ENCODE assay signal across 8 mouse cellular contexts in genomic region chr5:124014791-124015251, GRCm38 (mm10). TPM values are rescaled to one million over a fixed set of nuclear protein-coding genes. Genes with fewer than 3 reads are reported as not detected.
A peak's percentile ranks its signal among the peaks of the same experiment; 100 is the strongest.
DNase-seq lines count a peak whose midpoint lies in the region; ATAC-seq and TF ChIP-seq lines count a peak whose summit lies in the region.

No protein-coding gene starts in this region.

- intact Hi-C loops in heart, postnatal 25 days (cut with DNase I) = no loop called here

- H3K4me2 ChIP-seq in liver, embryonic 13.5 days = 0 out of 2 replicates have a peak overlapping the region, but pooled peaks have one; percentile 1

- H3K4me1 ChIP-seq in liver, embryonic 13.5 days (replicated peaks) = peaks cover 100% of the 10 kb centered on the region
- peaks cover 60% of the 10 kb centered on the region for H3K4me1 ChIP-seq in small intestine, adult 2 months (ENCODE audit: control insufficient read depth, insufficient read depth, insufficient read length, low read length)

- no peaks in the 10 kb centered on the region for H3K27me3 ChIP-seq in liver, embryonic 13.5 days
- no peaks in the 10 kb centered on the region for H3K27me3 ChIP-seq in small intestine, adult 2 months (ENCODE audit: control insufficient read depth, insufficient read depth, low read length)

- H3K9me3 ChIP-seq in liver, embryonic 13.5 days (replicated peaks) = no peaks in the 10 kb centered on the region

- no peak overlapping the region for H3K4me3 ChIP-seq in liver, embryonic 13.5 days (replicated peaks)
- H3K4me3 ChIP-seq in small intestine, adult 2 months (ENCODE audit: low read depth, low read length) = peak overlapping the region; percentile 38

- WGBS in liver, embryonic 13.5 days (ENCODE audit: insufficient replicate concordance) = 52% methylated on average over 11 of the region's 11 CpGs
- WGBS in small intestine, adult 2 months = 53% methylated on average over 11 of the region's 11 CpGs

- no peak for TF ChIP-seq CTCF in small intestine, adult 2 months (IDR thresholded peaks at IDR 0.05; ENCODE audit: extremely low read depth, insufficient read length, insufficient replicate concordance, low read depth, low read length)

- H3K9ac ChIP-seq in liver, embryonic 13.5 days = no peak overlapping the region

- peak; percentile 47 for DNase-seq in embryo, embryonic 10 days (ENCODE audit: low spot score)
- no peak for DNase-seq in embryo, embryonic 10.5 days (ENCODE audit: low spot score)
- DNase-seq in adrenal gland, postnatal 36 days = peak; percentile 72 to 76
- DNase-seq in heart, postnatal 25 days (ENCODE audit: low spot score) = peak; percentile 51
- DNase-seq in liver, embryonic 13.5 days = no peak
- DNase-seq in layer of hippocampus, adult 9-11 months = no peak
- no peak for DNase-seq in left cerebral cortex, adult 9 months (ENCODE audit: low spot score in 2 of 2)

- peak overlapping the region; percentile 47; the same call in 1 of the 2 replicates for H3K27ac ChIP-seq in liver, embryonic 13.5 days
- peak overlapping the region; percentile 57 for H3K27ac ChIP-seq in small intestine, adult 2 months (ENCODE audit: insufficient read depth, low read depth, low read length)

- H3K36me3 ChIP-seq in liver, embryonic 13.5 days = peaks cover 7% of the 10 kb centered on the region
- peaks cover 3% of the 10 kb centered on the region; the same call in 1 of the 2 replicates for H3K36me3 ChIP-seq in small intestine, adult 2 months (ENCODE audit: control insufficient read depth, insufficient read depth, low read length)

- ATAC-seq in liver, embryonic 13.5 days (ENCODE audit: low read depth) = no peak

- TF ChIP-seq POLR2A in small intestine, adult 2 months (IDR thresholded peaks at IDR 0.05; ENCODE audit: low read depth, low read length) = no peak

RNA-seq across cellular contexts. Expression of gene Vps37b, which starts 17.2 kb away (rescaled TPM):
- total RNA-seq in adrenal gland, postnatal 36 days (2021) = 100 to 1,000 TPM in 1 of 2 experiments, 10 to 100 TPM in 1; 93.1 to 188 TPM
- 10 to 100 TPM; 18.2 to 18.6 TPM for total RNA-seq in heart, postnatal 25 days (2021)
- polyA plus RNA-seq in liver, embryonic 13.5 days (2015; fragmentation: Nextera tagmentation; extraction: Ambion mirVana) = 16.1 and 18.0 TPM in 2 replicates
- polyA plus RNA-seq in small intestine, adult 2 months (2012; rRNA removed) = 35.9 and 55.6 TPM in 2 replicates

RNA-seq across cellular contexts. Expression of gene Hip1r, which starts 41.4 kb away (rescaled TPM):
- total RNA-seq in adrenal gland, postnatal 36 days (2021) = 10 to 100 TPM; 15.1 to 18.4 TPM
- 10 to 100 TPM; 13.4 to 19.0 TPM for total RNA-seq in heart, postnatal 25 days (2021)
- polyA plus RNA-seq in liver, embryonic 13.5 days (2015; fragmentation: Nextera tagmentation; extraction: Ambion mirVana) = 11.3 and 12.9 TPM in 2 replicates
- 30.3 and 40.9 TPM in 2 replicates for polyA plus RNA-seq in small intestine, adult 2 months (2012; rRNA removed)

Comparison
In these comparisons a context has a peak if more than half of its experiments do, and no peak if none do; other contexts are left out.
1. DNase-seq: peak in embryo, embryonic 10 days (single experiment), adrenal gland, postnatal 36 days (2 of 2) and heart, postnatal 25 days (single experiment); none in embryo, embryonic 10.5 days (single experiment), liver, embryonic 13.5 days (single experiment), layer of hippocampus, adult 9-11 months (single experiment) and left cerebral cortex, adult 9 months (0 of 2).
2. RNA of gene Vps37b, which starts 17.2 kb away (total RNA-seq): 93.1 to 188 TPM in adrenal gland, postnatal 36 days; 18.2 to 18.6 TPM in heart, postnatal 25 days; every median in the first group is over 4 times any median in the second.